Mouse (Mus musculus) adrenal gland, adult 8-10 months (tissue): Measurements from ENCODE around the gene Ngdn. TPM values are rescaled to one million over a fixed set of nuclear protein-coding genes. Genes with fewer than 3 reads are reported as not detected.
A peak's percentile ranks its signal among the peaks of the same experiment; 100 is the strongest.
"Not testable (repeated sequence)": the region's sequence is repeated elsewhere in the genome, so short reads cannot be mapped to it uniquely, and the experiment has no call there.

ENCODE experiments used
- DNase-seq: peaks from one replicate; pipeline ENCODE4 v3.0.0; 2022
- total RNA-seq, 4 experiments: library from RNA; stranded (reverse); gene quantifications; 2 replicates each; pipeline ENCODE4 v1.2.4; 2022

The Ngdn gene
- total RNA-seq, 4 experiments from 2014 or later = 35.3 to 44.0 (median 39.4) TPM

DNA sequence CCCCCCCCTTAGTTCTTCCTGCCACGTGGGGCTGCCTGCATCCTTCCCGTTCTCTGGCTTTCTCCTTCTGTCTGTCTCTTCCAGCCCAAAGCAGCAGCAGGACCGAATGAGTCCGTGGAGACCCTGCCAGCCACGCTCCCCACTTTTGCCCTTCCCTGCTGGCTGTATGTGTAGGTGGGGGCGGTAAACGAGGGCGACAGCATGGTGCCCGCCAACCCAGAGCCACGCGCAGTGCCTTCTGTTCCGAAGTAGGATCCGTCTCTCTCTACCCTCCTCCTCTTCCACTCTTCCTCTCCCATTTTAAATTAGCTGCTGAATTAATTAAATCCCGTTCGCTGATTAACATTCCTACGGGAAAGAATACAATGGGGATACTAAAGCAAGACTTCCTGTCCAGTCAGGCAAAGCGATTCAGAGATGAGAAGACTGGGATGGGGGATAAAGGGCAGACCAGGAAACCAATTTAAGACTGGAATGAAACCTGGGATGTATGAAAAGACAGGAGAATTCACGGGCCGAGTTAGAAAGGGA lies 17.5 kb downstream of the Ngdn start:
- no peak for DNase-seq

GRCm38 (mm10) chr14:55043694-55044093 lies 28.4 kb downstream of the Ngdn start:
- DNase-seq = not testable (repeated sequence)

DNA sequence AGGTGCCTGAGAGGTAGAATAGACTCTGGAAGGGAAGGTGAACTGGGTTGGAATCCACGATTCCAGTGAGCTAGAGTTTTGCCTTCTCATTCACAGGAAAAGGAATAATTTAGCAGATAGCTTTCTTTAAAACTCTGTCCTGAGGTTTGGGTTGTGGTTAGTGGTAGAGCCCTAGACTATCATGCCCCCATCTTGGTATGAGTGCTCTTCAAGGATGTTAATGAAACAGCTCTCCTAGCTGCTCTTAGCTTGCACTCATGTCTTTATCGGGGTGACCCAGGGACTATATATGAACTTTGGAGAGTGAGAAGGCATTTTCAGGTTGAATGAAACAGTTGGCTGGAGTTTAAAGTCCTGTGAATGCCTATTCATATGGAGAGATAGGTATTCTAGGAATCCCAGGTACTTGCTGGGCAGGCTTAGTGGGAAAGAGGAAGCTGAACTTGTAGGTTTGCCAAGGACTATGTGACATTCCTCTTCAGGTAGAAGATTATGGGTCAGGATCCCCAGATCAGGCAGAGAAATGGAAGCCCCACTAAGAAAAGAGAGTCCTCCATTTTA lies 32.8 kb downstream of the Ngdn start:
- DNase-seq = no peak

DNA sequence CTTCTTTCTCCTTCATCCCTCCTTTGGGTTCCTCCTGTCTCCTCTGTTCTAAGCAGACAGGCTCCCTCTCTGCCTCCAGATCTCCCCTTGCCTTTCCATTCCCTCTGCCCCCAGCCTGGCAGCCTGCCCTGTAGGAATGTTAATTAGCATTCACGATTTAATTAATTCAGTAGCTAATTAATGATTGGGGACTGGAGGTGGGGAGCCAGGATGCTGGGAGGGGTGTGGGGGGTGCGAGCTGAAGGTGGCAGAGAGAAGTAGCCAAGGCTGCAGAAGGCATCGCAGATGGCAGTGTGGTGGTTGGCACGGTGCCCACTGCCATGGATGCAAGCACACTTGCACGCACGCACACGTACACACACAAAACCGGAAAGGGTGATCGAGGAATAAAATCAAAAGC lies 37.2 kb downstream of the Ngdn start:
- DNase-seq = no peak

DNA sequence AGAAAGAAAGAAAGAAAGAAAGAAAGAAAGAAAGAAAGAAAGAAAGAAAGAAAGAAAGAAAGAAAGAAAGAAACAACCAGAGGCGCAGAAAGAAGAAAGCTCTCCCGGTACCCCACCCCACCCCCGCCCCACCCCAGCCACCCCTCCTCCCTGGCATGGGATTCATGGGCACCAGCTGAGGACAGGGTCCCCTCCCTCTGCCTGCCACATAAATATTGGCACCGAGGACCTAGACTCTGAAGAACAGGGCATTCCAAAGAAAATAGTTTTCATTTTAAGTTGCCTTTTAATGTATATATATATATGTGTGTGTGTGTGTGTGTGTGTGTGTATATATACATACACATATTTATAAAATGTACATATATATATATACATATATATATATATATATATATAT lies 37.8 kb downstream of the Ngdn start:
- DNase-seq = no peak

- no peak for DNase-seq
These were observed 38.5 kb downstream of the Ngdn start for GRCm38 (mm10) chr14:55053708-55054190.

DNA sequence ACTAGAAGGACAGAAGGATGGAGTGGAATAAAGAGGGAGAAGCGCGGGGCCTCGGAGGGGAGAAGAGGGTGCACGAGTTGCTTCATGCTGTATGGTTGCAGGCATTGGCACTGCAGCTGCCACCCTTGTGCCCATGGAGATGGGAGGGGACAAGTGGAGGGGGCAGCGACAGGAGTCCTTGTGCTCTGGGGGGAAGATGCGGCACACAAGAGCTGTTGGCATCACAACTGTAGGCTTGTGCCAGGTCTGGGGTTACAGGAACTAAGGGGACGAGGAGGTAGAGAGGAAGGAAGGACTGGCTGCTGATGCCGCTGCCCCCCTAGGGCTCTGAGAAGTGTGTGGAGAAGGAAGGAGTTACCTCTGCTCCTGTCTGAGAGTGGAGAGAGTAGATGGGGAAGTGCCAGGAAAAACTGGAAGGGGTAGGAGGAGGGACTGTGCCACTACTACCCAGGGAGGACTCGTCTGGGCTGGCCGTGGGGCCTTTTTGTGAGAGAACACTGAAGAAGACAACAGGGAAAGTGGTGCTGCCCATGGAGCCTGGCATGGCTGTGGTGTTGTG lies 39.0 kb downstream of the Ngdn start:
- no peak for DNase-seq

GRCm38 (mm10) chr14:55055167-55055834 lies 40.0 kb downstream of the Ngdn start:
- DNase-seq = peak; percentile 92

- DNase-seq = no peak
These were observed 43.8 kb downstream of the Ngdn start for GRCm38 (mm10) chr14:55059009-55059408.

- no peak for DNase-seq
These were observed 44.7 kb downstream of the Ngdn start for GRCm38 (mm10) chr14:55059931-55060330.

GRCm38 (mm10) chr14:55061845-55062244 lies 46.6 kb downstream of the Ngdn start:
- no peak for DNase-seq

DNA sequence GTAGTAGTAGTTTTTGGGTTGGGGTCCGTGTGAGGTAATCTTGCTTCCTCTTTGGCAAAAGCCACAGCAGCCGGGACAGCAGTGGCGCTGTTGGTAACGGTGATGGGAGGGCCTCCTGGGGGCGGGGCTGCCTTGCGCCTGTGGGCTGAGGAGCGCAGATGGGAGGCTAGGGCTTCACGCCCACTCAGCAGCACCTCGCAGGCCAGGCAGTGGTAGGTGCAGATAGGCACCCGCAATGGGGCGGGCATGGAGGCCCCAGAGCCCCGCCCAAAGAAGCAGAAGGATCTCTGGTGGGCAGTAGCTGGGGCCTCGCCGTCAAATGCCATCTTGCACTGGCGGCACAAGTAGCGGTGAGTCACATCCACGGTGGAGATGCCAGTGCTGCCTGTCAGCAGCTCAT lies 47.4 kb downstream of the Ngdn start:
- no peak for DNase-seq

DNA sequence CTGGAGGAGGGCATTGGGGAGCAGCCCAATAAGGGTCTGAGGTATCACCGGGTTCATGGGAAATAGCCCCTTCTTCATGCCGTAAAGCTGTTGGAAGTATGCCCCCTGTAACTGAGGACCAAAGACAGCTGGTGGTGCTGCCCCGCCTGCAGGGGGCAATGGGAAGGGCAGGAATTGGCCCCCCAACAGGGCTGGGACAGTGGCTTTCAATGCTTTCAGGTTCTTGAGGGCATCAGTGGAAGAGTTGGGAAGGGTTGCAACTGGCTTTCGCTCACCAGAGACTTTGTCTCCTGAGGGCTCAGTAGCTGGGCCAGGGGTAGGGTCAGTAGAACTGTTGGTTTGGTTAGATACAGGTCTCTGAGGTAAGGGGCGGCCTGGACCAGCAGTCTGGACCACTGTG lies 47.9 kb downstream of the Ngdn start:
- no peak for DNase-seq

- no peak for DNase-seq
These were observed 48.5 kb downstream of the Ngdn start for GRCm38 (mm10) chr14:55063581-55064381.

DNA sequence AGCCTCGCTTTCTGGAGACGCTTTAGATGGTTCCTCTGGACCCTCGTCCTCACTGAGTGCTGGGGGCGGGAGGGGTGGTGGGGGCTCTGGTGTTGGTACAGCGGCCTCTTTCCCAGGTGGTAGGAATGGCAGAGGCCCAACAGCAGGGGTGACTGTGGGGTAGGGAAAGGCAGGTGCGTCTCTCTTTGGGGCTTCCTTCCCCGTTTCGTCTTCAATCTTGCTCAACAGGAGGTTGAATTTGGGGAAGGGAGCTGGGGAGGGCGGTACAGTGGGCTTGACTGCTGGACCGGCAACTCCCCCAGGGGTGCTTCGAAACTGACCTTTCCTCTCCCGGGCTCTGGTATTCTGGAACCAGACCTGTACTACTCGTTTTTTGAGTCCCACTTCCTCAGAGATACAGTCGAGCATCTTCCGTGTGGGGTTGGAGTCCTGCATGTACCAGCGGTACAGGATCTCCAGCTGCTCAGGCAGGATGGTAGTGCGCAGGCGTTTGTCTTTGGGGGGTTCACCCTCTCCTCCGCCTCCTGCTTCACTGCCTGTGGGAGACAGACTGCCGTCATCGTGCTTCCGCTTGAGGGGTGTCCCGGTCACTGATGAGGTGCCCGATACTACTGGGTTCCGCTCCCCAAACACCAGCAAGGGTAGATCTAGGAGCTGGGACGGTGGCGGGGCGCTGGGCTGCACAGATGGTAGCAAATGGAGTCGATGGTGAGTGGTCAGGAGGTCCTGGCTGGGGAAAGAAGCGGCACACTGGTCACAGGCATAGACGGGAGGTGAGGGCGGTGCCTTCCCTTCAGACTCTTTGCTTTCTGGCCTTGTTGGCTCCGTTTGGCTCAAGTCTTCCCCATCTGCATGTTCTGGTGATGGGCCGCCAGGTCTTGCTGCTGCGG lies 49.5 kb downstream of the Ngdn start:
- no peak for DNase-seq

- DNase-seq = no peak
These were observed 50.1 kb downstream of the Ngdn start for GRCm38 (mm10) chr14:55065391-55065790.

DNA sequence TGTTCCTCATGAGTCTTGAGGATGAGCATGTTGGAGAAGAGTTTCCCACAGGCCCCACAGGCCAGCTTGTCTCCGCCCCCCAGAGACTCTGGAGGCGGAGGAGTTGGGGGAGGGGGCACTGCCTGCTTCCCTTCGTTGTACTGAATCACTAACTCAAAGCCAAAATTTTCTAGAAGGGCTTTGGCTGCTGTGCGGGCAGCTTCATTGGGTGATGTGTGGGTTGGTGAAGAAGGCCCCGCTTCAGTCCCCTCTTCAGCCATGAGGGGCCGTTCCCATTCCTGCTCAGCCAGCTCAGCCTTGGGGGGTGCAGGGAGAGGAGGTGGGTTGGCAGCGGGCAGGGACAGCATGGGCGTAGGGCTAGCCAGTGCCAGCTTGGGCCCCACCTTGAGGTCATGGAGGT lies 50.8 kb downstream of the Ngdn start:
- no peak for DNase-seq

- DNase-seq = no peak
These were observed 56.5 kb downstream of the Ngdn start for GRCm38 (mm10) chr14:55071756-55072155.
